Mouse (Mus musculus) hematopoietic multipotent progenitor cell, adult 10-12 weeks (in vitro differentiated cells): ENCODE results near the gene Flna. TPM values are rescaled to one million over a fixed set of nuclear protein-coding genes. Genes with fewer than 3 reads are reported as not detected.

Experiments used
- polyA plus RNA-seq: library from polyadenylated mRNA; stranded (reverse); fragments of >175 nt; gene quantifications from 2 replicates; pipeline ENCODE4 v1.2.3, GENCODE M21; 2012; ENCODE audit warnings: low replicate concordance

Gene Flna
- polyA plus RNA-seq, result 201 and 294 TPM in 2 replicates

DNA sequence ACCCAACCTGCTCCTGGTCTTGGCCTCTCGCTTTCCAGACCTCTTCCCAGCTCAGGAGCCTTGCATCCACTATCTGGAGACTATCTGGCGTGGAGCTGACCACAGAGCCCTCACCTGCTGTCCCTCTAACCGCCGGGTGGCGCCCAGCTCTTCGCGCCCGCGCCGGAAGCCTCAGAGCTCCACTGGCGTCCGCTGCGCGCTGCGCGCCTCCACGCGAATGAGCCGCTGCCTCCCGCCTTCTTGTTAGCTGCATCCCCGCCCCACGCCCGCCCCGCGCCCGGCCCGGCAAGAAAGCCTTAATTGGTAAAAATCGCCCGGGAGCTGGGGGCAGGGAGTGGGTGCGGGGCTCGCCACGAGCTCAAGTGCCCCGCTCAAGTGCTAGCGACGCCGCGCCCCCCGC, at the start of gene Flna:
Gene Flna (minus strand): TSS at position 206 of the 400 bp plus-strand sequence.

DNA sequence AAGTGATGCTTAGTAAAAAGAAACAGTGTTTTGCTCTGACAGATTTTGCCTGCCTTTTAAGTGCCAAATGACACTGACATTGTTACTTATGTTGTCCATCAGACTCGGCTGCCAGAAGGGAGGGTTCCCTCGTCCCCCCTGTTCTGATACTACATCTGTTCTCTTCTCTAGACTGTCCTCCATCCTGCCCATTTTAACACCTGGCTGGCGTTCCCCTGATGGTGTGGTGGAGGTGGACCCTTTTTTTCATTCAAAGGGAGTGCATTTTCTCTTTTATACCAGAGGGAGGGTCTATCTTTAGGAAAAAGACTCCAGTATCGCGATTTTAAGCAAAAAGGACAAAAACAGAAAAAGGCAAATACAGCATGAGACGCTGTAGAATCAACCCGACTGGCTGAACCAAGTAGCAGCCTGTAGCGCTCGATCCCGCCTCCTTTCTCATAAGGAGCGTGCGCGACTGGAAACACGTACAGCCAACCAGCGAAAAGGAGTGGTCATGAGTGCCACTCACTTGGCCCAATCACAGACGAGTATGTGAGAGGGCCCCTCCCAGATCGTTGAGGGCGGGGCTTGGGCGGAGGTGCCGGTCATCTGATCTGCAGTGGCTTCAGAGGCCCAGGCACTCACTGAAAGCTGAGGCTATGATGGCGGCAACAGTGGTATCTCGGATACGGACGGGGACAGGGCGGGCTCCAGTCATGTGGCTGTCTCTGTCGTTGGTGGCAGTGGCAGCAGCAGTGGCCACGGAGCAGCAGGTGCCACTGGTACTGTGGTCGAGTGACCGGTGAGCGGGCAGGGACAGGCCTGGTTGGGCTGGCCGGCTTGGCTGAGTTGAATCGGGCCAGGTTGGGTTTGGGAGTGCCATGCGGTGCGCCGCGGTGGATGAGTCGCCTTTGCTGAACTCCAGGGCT, 47.2 kb upstream of the Flna start, which contains the start of gene Atp6ap1:
Gene Atp6ap1 (plus strand): TSS at position 560 of the 911 bp plus-strand sequence.

DNA sequence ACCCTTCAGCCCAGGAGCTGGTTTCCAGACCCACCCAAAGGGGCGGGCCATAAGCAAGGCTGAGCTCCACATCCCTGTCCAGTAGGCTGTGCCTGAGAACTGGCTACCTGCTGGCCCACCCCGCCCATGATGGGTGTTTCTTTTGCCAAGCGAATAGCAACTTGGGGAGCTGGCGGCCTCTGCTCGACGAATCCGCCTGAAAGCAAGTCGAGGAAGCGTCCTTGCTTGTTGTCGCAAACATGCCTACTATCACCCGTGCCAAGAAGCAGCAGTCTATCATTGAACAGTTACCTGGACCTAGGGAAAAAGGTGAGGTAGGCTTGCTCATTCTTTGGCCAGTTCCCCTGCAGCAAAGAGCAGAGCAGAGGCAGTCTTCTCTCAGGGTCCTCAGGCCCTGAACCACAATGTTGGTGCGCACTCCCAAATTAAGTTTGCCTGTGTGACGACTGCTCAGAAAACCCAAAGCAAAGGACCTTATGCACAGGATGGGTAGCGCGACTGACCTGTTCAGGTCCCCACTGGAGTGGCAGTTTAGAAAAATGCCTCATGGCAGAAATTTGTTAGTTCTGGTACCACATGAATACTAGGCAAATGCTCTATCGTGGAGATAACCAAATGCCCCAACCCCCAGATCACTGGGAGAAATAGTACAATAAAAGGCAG, 32.2 kb upstream of the Flna start, which contains the start of the genes Taz and Dnase1l1:
Gene Taz (plus strand): TSS at position 181 of the 663 bp plus-strand sequence.
Gene Dnase1l1 (minus strand): TSS at position 606 of the 663 bp plus-strand sequence.

DNA sequence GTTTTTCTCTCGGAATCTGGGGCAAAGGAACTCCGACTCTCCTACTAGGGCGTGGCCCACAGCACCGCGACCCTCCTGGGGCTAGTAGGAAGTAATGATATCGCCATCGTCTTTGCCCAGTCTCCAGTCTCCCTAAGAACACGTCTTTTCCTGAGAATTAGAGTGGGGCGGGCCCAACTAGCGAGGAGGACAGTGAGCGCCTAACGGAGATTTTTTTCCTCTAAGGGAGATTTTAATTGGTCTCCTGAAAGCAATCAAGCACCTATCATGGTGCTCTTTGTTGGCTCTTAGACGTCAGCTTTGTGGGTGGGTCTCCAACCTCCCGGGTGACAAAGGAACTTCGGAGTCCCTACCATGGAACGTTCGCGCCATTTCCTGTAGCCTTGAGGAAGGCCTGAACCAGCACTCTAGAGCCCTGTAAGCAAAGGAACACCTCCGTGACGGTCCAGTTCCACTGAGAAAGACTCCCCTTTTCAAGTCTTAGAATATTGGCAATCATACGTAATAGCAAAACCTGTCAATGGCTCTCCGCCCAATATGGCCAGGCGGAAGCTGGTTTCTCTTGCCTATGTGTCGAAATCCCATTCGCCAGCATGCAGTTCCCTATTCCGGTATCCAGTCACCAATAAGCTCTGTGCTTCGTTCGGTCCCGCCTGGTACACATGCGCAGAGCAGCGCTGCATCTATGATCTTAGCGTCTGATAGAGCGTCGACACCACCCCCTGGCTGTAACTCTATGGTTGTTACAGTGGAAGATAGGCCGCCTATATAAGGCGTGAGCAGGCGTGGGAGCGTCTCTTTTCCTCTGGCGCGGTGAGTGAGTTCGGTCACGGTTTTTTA, 20.7 kb upstream of the Flna start, which contains the start of gene Rpl10:
Gene Rpl10 (plus strand): TSS at position 751 of the 840 bp plus-strand sequence.

DNA sequence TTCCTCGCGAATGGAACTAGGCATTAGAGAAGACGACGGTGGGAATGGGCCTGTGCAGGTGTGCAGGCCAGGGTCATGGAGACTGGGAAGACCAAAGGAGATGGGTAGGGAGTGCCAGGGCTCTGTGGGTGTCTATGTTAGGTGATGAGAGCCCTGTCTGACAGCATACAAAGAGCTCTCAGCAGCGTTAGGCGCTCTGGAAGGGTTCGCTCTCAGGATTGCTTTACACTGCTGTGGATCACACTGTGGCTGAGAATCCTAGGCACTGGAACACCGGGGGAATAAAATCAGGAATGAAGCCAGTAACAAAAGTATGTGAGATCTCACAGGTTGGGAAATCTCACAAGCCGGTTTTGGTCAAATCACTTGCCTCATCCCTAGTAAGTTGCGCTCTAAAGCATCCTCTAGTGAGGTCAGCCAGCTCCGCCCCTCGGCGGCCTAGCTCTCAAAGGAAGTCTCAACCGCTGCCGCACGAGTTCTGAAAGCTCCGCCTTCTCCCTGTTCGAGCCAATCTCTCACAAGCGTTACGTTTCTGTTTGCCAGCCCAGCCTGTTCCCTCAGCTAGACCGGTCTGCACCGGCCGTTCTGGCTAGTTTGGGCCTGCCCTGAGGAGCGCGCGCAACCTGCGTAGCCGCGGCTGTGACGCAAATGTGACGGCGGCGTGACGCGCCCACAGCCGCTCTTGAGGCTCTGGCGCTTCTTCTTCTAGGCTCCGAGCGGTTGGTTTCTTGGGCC, 4.7 kb upstream of the Flna start, which contains the start of gene Emd:
Gene Emd (plus strand): TSS at position 535 of the 735 bp plus-strand sequence.

DNA sequence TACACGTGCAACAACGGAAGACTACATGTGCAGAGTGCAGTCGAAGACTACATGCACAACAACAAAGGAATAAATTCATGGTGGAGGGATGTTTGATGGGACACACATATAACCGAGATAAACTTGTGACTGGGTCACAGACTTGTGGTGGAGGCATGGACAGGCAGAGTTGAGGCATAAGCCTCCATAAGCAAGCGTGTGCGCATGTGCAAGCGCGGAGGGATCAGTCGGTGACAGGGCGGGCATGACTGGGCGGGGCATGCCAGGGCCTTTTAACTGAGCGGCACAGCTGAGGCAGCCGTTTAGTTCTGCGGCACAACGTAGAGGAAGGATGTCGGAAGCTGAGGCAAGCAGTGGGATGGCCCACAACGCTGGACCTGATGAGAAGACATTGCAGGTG, 72.7 kb downstream of the Flna start, which contains the start of gene Tktl1:
Gene Tktl1 (plus strand): TSS at position 301 of the 400 bp plus-strand sequence.

Other genes with a start within 250 kb of the Flna start
- 398 and 639 TPM in 2 replicates for gene Irak1, start 225.9 kb downstream of the Flna start, polyA plus RNA-seq
- not detected in 2 replicates for gene Opn1mw, start 122.4 kb downstream of the Flna start, polyA plus RNA-seq
- 49.9 and 81.9 TPM in 2 replicates for gene Mecp2, start 114.5 kb downstream of the Flna start, polyA plus RNA-seq
- gene Tex28, start 82.0 kb downstream of the Flna start, polyA plus RNA-seq, result not detected in 2 replicates
- not detected in 2 replicates for gene Tktl1, start 72.6 kb downstream of the Flna start, polyA plus RNA-seq
- 25.7 and 40.9 TPM in 2 replicates for gene Emd, start 4.9 kb upstream of the Flna start, polyA plus RNA-seq
- gene Rpl10, start 21.0 kb upstream of the Flna start, polyA plus RNA-seq, result 154 and 937 TPM in 2 replicates
- 78.8 and 165 TPM in 2 replicates for gene Taz, start 32.1 kb upstream of the Flna start, polyA plus RNA-seq
- 1.8 and 1.9 TPM in 2 replicates for gene Dnase1l1, start 32.5 kb upstream of the Flna start, polyA plus RNA-seq
- 20.3 and 40.2 TPM in 2 replicates for gene Atp6ap1, start 47.3 kb upstream of the Flna start, polyA plus RNA-seq
- 86.6 and 171 TPM in 2 replicates for gene Gdi1, start 55.2 kb upstream of the Flna start, polyA plus RNA-seq
- 12.3 and 29.0 TPM in 2 replicates for gene Fam50a, start 63.2 kb upstream of the Flna start, polyA plus RNA-seq
- gene Plxna3, start 79.2 kb upstream of the Flna start, polyA plus RNA-seq, result 9.0 and 13.1 TPM in 2 replicates
- 3.3 and 4.9 TPM in 2 replicates for gene Lage3, start 103.8 kb upstream of the Flna start, polyA plus RNA-seq
- gene Ubl4a, start 123.4 kb upstream of the Flna start, polyA plus RNA-seq, result 10.3 and 20.7 TPM in 2 replicates
- 5.2 and 7.6 TPM in 2 replicates for gene Slc10a3, start 123.5 kb upstream of the Flna start, polyA plus RNA-seq
- 14.6 and 17.1 TPM in 2 replicates for gene Fam3a, start 143.5 kb upstream of the Flna start, polyA plus RNA-seq
- 16.9 and 22.2 TPM in 2 replicates for gene Ikbkg, start 143.5 kb upstream of the Flna start, polyA plus RNA-seq
- gene G6pdx, start 179.4 kb upstream of the Flna start, polyA plus RNA-seq, result 10.9 and 17.0 TPM in 2 replicates
- gene Gm6880, start 231.6 kb upstream of the Flna start, polyA plus RNA-seq, result not detected in 2 replicates